Mouse (Mus musculus): ENCODE results near the gene Cnbp.
A peak's percentile ranks its signal among the peaks of the same experiment; 100 is the strongest.

Cnbp gene

DNA sequence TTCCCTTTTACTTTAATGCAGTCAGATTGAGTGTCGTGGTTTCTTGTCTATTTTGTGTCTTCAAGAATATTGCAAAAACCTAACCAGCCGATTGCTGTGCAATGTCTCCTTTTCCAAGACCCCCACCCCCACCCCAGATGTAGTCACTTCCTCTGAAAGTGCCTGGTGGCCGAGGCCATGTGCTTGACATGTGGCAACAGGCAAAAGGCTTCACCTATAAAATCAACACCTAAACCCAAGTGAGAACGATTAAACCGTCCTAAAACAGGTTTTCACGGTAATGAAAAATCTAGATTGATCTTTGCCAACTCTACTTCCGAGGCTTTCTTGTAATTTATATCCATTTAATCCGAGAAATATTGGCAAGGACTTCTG lies 1.1 kb downstream of the Cnbp start:
- peak; percentile 66 for DNase-seq

DNA sequence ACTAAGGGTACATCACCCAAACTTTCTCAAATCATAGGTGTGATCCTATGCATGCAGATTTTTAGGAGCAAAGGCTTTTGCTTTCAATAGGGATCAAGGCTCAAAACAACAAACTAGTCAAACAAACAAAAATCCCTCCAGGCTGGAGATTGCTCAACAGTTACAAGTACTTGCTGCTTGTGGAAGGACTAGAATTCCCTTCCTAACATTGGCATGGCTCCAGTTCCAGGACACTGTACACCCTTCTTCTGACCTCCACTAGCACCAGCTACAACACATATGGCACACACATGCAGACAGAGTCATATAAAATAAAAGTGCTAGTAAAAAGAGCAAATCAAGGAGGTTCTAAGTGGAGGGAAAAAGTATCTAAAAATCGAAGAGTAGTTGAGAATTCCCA lies 4.1 kb downstream of the Cnbp start:
- DNase-seq, result no peak

DNA sequence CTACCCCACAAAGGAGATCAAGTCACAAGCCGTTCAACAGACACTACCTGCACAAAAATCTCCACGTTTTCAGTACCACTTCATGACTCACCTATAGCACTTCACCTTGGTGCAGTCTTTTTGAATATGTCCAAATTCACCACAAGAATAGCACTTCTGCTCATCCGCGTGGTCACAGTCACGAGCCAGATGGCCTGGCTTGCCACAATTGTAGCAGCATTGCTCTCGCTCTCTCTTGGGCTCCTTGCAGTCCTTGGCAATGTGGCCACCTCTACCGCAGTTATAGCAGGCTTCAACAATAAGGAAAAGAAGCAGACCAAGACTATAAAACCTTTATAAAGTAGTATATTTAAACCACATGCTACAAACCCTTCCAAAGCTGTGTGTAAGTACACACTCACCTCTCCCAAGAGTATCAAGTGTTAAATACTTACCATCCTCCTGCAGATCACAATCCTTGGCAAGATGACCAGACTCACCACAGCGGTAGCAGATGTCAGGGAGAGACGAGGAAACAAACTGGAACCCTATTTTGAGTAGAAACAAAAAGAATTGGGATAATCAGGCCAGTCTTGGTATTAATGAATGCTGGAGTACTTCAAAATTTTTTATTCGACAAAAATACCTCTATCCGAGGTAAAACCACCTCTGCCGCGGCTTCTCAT lies 5.7 kb downstream of the Cnbp start:
- no peak for DNase-seq

DNA sequence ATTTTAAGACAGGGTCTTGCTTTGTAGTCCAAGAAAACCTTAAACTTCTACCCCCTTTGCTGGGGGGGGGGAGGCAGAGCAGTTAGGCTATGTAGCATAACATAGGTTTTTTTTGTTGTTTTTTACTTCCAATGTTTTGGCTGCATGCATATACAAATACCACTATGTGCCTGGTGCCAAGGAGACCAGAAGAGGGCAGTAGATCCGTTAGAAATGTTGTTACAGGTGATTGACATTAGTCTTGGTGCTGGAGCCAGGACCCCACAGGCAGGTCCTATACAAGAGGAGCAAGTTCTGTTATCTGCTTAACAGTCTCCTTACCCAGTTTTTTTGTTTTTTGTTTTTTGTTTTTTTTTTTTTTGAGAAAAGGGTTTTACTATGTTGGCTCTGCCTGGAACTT lies 8.7 kb downstream of the Cnbp start:
- DNase-seq, result peak; percentile 44

DNA sequence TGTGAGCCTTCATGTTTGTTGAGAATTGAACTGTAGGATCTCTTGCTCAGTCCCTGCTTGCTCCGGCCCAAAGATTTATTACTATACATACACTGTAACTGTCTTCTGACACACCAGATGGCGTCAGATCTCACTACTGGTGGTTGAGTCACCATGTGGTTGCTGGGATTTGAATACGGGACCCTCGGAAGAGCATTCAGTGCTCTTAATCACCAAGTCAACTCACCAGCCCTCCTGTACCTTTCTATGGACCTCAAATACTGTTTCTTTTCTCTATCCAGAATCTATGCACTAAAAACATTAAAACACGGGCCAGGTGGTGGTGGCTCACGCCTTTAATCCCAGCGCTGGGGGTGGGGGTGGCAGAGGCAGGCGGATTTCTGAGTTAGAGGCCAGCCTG lies 9.3 kb downstream of the Cnbp start:
- peak; percentile 11 for DNase-seq

DNA sequence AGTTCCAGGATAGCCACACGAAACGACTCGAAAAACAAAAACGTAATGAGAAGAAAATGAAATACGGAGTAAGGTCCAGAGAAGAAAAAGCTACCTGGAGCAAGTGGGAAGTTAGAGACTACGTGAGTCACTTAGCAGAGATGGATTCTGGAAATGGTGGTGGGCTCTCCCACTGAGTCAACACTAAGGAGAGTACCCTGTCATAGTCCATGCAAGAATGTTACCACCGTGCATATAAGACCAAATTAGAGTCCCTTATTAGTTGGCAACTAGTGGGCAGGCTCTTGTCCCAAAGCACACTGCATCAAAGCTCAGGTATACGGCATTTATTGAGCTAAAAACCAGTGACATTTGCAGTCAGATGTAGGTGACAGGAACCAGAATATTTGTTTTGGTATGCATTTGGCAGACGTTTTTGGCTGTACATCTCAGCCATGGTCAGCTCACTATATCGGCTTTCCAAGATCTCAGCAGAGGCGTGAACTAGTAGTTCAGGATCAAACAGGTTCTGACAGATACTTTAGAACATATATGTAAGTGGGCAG lies 11.0 kb downstream of the Cnbp start:
- no peak for DNase-seq

DNA sequence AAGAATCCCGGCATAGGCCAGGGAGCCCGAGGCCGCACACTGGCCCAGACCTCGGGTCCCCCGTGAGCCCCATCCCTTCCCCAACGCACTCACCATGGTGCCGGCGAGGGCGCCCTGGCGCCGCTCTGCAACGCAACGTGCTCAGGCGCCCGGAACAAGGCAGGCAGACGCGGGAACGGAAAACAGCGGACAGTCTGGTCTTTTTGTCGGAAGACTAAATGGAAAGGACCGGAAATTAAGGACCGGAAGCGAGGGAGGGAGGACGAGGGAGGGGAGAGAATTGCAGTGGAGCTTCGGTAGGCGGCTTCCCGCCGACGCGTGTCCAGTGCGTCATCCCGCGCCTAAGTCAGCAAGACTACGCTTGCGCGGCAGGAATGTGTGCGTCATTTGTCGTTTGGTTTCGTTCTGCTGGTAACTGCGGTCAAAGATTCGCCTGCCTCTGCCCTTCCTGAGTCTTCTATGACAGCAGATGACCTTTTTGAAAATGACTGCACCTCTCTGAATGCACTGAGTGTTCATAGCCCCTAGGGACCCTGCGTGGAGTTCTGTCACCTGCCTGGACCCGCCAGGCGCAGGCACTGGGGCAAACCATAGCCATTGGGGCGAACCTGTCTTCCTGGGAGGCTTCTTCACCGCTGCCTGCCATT lies 12.2 kb downstream of the Cnbp start, which contains the start of gene Isy1:
TSS of gene Isy1 (minus strand) at position 248 of the 647 bp plus-strand sequence.
- peak; percentile 97 for DNase-seq

DNA sequence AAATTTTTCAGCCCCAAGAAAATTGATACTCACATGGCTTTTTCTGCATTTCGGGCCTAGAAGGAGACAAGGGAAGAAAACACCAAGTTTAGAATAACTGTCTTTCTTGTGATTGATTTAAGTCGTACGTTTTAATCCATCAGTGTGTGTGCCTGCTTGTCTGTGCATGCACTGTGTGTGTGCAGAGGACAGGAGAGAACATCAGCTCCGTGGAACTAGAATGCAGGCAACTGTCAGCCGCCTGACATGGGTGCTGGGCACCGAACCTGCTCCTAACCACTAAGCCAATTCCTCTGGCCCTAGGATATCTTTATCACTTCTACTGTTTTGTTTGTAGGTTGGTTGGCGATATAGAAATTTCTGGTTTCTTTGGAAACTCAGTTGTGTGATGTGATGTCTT lies 15.2 kb downstream of the Cnbp start, which contains the start of gene Gm45140:
TSS of gene Gm45140 (minus strand) at position 101 of the 400 bp plus-strand sequence.
- DNase-seq, result no peak

DNA sequence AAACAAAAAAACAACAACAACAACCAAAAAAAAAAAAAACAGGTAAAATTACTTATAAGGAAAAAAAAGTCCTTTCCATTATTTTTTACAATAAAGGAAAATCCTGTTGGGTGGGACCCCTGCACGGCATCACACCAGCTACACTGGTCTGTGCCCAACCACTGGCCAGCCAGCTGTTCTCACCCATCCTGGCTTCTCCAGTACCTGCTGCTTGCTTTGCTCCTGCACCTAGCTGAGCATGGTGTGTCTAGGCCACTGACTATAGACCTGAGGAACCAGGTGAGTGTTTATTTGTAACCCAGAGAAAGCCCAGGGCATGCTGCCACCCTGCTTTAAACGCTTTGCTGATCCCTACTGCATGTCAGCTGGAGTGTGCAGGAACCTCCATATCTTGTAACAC lies 30.5 kb downstream of the Cnbp start:
- DNase-seq, result no peak

DNA sequence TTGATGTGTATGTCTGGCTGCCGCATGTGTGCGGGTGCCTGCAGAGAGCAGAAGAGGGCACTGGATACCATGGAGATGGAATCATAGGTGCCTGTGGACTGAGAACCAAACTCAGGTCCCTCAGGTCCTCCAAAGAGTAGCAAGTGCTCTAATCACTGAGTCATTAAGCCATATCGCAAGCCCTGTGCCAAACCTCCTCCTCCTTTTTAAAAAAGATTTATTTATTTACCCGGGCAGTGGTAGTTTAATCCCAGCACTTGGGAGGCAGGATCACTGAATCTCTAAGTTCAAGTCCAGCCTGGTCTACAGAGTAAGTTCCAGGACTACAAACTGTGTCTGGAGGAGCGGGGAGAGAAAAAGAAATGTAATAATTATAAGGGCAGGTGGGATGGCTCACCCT lies 36.4 kb downstream of the Cnbp start:
- no peak for DNase-seq

DNA sequence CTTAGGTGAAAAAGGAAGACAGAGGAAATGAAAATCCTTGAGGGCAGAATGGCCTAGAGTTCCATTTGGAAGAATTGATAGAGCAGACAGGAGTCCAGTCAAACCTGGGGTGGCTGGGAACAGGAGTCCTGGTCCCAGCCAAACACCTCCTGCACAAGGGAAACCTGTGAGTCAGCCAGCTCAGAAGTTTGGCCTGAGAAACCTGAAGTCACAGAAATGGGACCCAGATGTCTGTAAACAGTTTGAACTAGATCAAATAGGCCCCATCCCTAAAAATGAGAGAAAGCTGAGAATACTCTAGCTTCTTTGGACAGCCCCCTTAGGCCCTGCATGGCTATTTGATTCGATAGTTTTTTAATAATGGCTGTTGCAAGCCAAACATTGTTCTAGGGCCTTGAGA lies 38.2 kb downstream of the Cnbp start:
- no peak for DNase-seq

DNA sequence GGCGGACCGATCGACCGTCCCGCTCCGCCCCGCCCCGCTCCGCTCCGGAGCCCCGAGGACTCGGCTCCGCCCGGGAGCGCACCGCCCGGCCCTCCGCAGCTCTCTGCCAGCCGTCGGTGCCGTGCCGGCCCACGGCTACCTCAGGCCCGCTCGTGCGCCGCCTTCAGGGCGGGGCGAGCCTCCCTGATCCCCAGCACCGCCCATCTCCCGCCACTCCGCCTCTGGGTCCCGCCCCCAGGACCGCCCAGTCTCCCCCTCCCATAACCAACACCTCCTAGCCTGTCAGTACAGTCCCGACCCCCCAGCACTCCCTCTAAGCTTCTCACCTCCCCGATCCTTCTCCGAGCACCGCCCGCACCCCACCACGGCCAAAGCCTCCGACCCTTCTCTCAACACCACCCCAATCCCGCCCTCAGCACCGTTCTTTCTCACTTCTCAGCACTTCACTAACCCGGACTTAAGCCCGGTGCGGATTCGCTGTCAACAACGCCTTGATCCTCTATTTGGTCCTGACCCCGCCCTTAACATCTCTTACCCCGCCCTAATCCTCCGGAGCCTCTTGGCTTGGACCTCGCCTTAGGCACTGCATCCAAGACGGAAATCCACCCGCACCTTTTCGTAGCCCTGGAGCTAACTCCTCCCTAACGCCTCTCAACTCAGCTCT lies 39.1 kb downstream of the Cnbp start, which contains the start of gene Rab43:
TSS of gene Rab43 (minus strand) at position 490 of the 664 bp plus-strand sequence.
- peak; percentile 94 for DNase-seq

DNA sequence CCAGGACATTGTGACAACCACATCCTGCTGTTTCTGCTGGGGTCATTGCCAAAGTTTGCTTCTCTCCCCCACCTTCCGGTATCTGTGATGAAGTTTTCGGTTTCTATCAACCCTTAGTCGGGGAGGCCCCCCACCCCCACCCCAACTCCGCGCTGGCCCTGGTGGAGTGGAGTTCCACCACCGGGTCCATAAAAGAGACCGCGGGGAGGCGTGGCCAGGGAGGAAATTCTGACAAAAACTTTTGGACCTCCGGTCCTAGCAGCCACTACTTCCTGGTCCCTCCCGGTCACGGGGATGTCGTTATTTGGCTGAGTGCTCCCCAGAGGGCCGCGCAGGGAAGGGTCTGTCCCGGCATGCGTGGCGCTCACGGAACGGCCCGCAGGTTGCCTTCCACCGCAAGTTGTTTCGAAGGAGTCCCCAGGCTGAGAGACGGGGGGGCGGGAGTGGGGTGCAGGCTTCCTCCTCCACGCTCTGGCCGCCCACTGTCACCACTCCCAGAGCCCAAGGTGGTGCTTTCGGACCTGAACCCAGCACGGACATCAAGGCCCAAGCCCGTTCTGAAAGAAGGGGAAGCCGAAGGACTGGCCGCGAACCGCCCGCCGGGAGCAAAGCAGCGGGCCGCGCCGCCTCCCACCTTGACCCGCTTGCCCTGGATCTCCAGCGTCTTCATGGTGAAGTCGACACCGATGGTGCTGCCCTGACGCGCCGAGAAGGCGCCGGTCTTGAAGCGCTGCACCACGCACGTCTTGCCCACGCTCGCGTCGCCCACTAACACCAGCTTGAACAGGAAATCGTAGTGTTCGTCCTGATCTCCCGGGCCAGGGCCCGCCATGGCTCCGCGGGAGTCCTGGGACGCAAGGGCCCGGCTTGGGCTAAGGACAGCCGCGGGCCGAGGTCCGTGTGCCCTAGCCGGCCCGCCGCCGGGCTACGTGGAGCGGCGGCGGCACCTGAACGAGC lies 39.9 kb downstream of the Cnbp start:
- DNase-seq, result peak; percentile 51

DNA sequence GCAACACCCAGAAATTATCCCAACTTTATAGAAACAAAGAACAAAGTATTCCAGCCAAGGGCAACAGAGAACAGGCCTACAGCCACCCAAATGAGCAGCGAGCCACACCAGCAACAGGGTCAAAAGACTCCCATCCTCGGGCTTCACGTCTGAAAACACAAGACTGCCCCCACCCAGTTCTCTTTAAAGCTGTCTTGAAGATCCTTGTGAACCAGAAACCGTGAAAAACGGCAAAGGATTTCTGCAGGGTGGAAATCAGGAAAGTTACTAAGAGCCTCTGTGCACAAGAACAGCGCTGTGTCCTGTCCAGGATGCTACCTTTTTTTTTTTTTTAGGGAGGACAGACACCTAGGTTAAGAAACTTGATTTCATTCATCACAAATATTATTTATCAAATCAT lies 40.6 kb downstream of the Cnbp start:
- DNase-seq, result no peak

DNA sequence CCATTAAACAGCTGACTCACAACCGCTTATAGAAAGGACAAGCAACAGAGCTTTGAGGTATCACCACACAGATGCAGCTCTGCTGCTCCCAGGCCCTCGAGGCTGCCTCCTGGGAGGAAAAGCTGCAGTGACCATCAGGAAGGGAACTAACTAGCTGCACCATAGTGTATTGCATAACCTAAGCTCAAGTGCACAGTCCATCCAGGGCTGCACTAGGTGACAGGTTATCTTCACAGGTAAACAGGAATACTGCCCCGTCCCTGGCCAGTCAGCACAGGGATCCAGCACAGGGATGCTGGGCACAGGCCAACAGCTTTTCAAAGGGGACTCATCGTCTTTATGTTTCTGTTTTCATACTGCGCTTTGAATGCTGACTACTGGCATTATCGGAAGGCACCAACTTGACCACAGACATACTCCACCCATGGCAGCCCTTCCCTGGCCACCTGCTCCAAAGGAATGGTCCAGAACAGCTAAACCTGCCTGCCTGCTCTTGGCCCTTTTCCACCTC lies 41.2 kb downstream of the Cnbp start:
- no peak for DNase-seq

DNA sequence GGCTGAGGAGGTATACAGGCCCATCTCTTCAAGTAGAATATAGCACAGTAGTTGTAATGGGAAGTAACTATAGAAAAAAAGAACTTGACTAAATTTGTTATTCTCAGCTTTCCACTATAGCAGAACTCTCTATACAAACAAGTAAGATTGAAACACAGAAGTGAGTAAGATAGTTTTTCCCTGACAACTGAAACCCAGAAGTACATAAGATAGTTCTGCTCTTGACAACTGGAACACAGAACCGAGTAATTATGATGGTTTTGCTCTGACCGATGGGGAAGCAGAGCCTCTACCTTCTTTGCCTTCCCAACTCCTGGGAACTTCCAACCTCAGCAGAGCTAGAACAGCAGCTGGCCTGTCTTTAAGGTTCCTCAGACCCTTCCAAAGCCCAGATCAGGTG lies 41.8 kb downstream of the Cnbp start:
- no peak for DNase-seq

DNA sequence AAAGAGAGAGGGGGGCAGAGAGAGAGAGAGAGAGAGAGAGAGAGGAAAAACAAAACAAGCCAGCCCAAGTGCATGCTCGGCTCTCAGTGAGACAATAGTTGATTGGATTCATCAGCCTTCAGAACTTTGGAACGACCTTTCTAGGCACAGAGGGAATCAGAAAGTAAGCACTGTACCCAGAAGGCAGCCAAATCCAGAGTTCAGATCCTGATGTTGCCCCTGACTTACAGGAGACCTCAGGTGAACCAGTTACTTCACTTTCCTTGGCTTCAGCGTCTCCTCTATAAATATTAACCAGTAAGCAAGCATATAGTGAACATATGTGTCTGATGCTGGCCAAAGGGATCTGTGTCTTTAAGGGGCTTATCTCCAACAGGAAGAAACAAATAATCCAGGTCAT lies 42.4 kb downstream of the Cnbp start:
- no peak for DNase-seq

DNA sequence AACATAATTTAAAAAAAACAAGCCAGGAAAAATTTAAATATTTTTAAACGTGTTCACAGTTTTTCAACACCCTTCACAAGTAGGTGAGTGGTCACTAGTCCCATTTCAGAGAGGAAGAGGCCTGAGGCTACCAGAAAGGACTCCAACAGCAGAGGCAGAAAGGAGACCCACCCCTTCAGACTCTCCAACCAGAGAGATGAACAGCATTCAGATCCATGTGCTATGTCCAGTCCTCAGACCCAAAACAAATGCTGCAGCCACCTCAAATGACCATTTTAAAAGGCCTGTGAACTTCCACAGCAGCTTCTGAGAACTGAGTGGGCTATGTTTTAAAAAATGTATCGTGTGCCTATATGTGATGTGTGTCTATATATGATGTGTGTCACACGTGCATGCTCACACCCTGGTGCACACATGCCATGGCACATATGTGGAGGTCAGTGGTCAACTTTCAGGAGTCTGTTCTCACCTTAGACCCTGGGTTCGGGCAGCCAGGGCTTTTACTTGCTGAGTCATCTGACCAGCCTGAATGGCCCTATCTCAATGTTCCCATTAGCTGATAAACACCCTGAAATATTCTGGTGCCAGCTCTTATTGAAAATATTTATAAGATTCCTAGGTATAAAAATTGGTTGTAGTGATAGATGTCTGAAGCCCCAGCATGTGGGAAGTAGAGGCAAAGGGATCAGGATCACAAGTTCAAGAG lies 43.0 kb downstream of the Cnbp start:
- DNase-seq, result no peak

DNA sequence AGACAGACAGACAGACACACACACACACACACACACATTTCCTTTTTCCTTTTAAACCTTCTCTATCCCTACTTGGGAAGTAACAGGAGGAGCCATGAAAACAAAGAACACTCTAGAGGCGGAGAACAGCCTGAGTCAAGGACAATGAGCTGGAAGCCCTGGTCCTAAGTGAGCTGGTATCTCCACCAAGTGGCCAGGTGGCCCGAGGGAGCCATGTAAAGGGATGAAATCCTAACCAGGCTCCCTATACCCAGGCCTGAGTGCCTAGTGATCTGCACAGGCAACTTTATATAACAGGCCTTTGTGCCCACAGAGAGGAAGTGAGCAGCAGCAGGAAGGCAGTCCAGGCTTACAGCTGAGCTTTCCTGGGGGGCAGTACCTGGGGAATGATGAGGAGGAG lies 44.0 kb downstream of the Cnbp start:
- DNase-seq, result no peak

DNA sequence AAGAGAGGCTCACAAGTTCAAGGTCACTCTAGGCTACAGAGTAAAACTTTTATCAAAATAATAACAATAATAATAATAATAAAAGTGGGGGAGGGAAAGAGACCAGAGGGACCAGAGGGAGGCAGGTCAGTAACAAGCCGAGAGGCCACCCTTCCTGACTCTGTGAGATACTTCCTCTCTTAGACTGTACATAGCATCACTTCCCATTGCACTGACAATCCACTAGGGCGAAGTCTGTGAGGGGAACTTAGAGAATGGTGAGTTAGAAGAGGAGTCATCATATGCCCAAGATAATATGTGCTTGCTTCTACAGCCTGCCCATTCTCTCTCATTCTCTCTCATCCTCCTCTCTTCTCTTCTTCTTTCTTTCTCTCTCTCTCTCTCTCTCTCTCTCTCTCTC lies 44.9 kb downstream of the Cnbp start:
- DNase-seq, result no peak

DNA sequence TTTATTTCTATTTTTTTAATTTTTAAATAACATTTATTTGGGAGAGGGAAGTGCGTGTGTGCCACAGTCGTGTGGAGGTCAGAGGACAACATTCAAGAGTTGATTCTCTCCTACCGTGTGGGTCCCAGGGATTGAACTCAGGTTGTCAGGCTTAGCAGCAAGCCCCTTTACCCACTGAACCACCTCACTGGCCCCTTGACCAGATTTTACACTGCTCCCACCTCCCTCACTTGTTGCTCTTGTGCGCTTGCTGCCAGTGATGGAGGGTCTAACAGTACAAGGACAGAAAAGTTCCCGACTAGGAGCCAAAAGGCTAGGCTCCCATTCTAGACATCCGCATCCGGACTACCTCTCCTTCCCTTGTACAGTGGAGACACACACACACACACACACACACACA lies 45.5 kb downstream of the Cnbp start:
- no peak for DNase-seq

DNA sequence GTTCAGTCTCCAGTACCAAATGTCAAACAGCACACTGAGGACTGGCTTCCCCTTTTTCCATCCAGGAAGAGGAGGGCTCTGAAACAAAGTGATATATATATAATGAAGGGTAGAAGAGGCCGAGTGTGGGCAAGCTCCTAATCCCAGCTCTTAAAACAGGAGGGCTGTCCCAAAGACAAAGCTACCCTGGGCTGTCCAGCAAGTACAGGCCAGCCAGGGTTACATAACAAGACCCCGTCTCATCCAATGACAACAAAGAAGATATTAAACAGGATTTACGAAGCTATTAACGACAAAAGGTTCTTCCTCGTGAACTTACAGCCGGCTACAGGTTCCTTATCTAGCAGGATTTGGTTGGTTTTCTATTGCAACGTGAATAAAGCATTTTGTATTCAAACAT lies 46.0 kb downstream of the Cnbp start:
- DNase-seq, result no peak
